Mouse (Mus musculus) midbrain, embryonic 11.5 days (tissue): ENCODE results near the gene Kcnj9. TPM values are rescaled to one million over a fixed set of nuclear protein-coding genes. Genes with fewer than 3 reads are reported as not detected.

Experiments used
- ATAC-seq: fragments of 200-750 bp; cut with Nextera tagmentation; 2 replicates; pipeline ENCODE4 v1.8.0; 2017; ENCODE audit warnings: moderate TSS enrichment, moderate library complexity; ENCODE audit not compliant: low FRiP score
- DNase-seq: peaks from one replicate; pipeline ENCODE4 v3.0.0; 2015; ENCODE audit warnings: low spot score; ENCODE audit errors: missing footprints
- H3K27ac ChIP-seq: fragments of 300-500 bp; sonication (generic); 2 replicates; pipeline ENCODE4 v1.5.1; 2014; ENCODE audit warnings: low read depth, low read length
- H3K27me3 ChIP-seq: fragments of 300-500 bp; sonication (generic); 2 replicates; pipeline ENCODE4 v1.6.1; 2014; ENCODE audit warnings: mild to moderate bottlenecking, low read length, moderate library complexity, mixed read lengths; ENCODE audit not compliant: control insufficient read depth, insufficient read depth
- H3K36me3 ChIP-seq: fragments of 300-500 bp; sonication (generic); 2 replicates; pipeline ENCODE4 v1.6.1; 2014; ENCODE audit warnings: mild to moderate bottlenecking, low read length, moderate library complexity, mixed read lengths; ENCODE audit not compliant: control insufficient read depth, insufficient read depth
- H3K4me1 ChIP-seq: fragments of 300-500 bp; sonication (generic); 2 replicates; pipeline ENCODE4 v1.6.1; 2014; ENCODE audit warnings: low read length; ENCODE audit not compliant: control insufficient read depth, insufficient read depth
- H3K4me2 ChIP-seq: fragments of 300-500 bp; sonication (generic); 2 replicates; pipeline ENCODE4 v1.6.1; 2014; ENCODE audit warnings: mild to moderate bottlenecking, moderate library complexity
- H3K4me3 ChIP-seq: fragments of 300-500 bp; sonication (generic); 2 replicates; pipeline ENCODE4 v1.5.1; 2014; ENCODE audit warnings: low read depth, low read length
- H3K9ac ChIP-seq: fragments of 300-500 bp; sonication (generic); 2 replicates; pipeline ENCODE4 v1.6.1; 2014; ENCODE audit warnings: low read length
- H3K9me3 ChIP-seq: fragments of 300-500 bp; sonication (generic); 2 replicates; pipeline ENCODE4 v1.6.1; 2016; ENCODE audit warnings: low read length; ENCODE audit not compliant: control insufficient read depth
- WGBS: fragments of 180-500 bp; shearing (Covaris S2); extraction: QIAGEN DNeasy Blood & Tissue Kit; methylation state at CpG from one replicate; pipeline ENCODE4 v1.1.7; 2014; 5-methylcytosine and 5-hydroxymethylcytosine counted together
- polyA plus RNA-seq: library from polyadenylated mRNA; unstranded; fragments of >200 nt; fragmentation: Nextera tagmentation; extraction: Ambion mirVana; gene quantifications from 2 replicates; pipeline ENCODE4 v1.2.1, GENCODE M21; 2014

Gene Kcnj9
- polyA plus RNA-seq, 1 experiment from 2014 or later: 0.37 TPM

- Histone ChIP-seq H3K9ac (no peak overlapping the region), H3K36me3 (no peaks in the 10 kb centered on the region), H3K4me3 (no peak overlapping the region), H3K4me2 (no peak overlapping the region), H3K27me3 (0 out of 2 replicates have a peak, but pooled peaks cover 2% of the 10 kb centered on the region), H3K27ac (no peak overlapping the region), H3K4me1 (peaks cover 7% of the 10 kb centered on the region), H3K9me3 (no peaks in the 10 kb centered on the region)
- 86% methylated on average over 11 of the region's 11 CpGs for WGBS
- DNase-seq (no peak), ATAC-seq (no peak)
Measured at GRCm38 (mm10) chr1:172293449-172293848, 35.7 kb downstream of the Kcnj9 start.

- DNase-seq (no peak), ATAC-seq (no peak)
- Histone ChIP-seq H3K4me3 (no peak overlapping the region), H3K4me1 (peaks cover 3% of the 10 kb centered on the region), H3K36me3 (no peaks in the 10 kb centered on the region), H3K9me3 (no peaks in the 10 kb centered on the region), H3K27me3 (0 out of 2 replicates have a peak, but pooled peaks cover 2% of the 10 kb centered on the region), H3K27ac (no peak overlapping the region), H3K9ac (no peak overlapping the region), H3K4me2 (no peak overlapping the region)
- 80% methylated on average over 2 of the region's 2 CpGs for WGBS
Measured at GRCm38 (mm10) chr1:172292880-172293279, 36.2 kb downstream of the Kcnj9 start.

GRCm38 (mm10) chr1:172289617-172289946, 39.5 kb downstream of the Kcnj9 start:
- ATAC-seq: no peak

GRCm38 (mm10) chr1:172288900-172289616, 40.1 kb downstream of the Kcnj9 start:
- Histone ChIP-seq H3K4me3 (no peak overlapping the region), H3K27ac (no peak overlapping the region), H3K27me3 (no peaks in the 10 kb centered on the region), H3K9ac (no peak overlapping the region), H3K9me3 (no peaks in the 10 kb centered on the region), H3K4me1 (no peaks in the 10 kb centered on the region), H3K4me2 (no peak overlapping the region), H3K36me3 (no peaks in the 10 kb centered on the region)
- DNase-seq: no peak
- ATAC-seq: no peak
- 92% methylated on average over 11 of the region's 11 CpGs for WGBS

More at GRCm38 (mm10) chr1:172289617-172289946, 39.5 kb downstream of the Kcnj9 start:
- Histone ChIP-seq H3K27me3 (no peaks in the 10 kb centered on the region), H3K27ac (no peak overlapping the region), H3K4me3 (no peak overlapping the region), H3K4me1 (no peaks in the 10 kb centered on the region), H3K9me3 (no peaks in the 10 kb centered on the region), H3K36me3 (no peaks in the 10 kb centered on the region), H3K9ac (no peak overlapping the region), H3K4me2 (no peak overlapping the region)
- 93% methylated on average over 3 of the region's 3 CpGs for WGBS
- DNase-seq: no peak

- ATAC-seq (no peak), DNase-seq (no peak)
- H3K27me3 ChIP-seq: no peaks in the 10 kb centered on the region
- 85% methylated on average over 5 of the region's 5 CpGs for WGBS
- H3K4me3 ChIP-seq: no peak overlapping the region
- no peaks in the 10 kb centered on the region for H3K36me3 ChIP-seq
- H3K9ac ChIP-seq: no peak overlapping the region
- no peak overlapping the region for H3K27ac ChIP-seq
- no peaks in the 10 kb centered on the region for H3K9me3 ChIP-seq
- no peaks in the 10 kb centered on the region for H3K4me1 ChIP-seq
- no peak overlapping the region for H3K4me2 ChIP-seq
Measured at GRCm38 (mm10) chr1:172286740-172287139, 42.4 kb downstream of the Kcnj9 start.

GRCm38 (mm10) chr1:172284221-172284620, 44.9 kb downstream of the Kcnj9 start:
- H3K9me3 ChIP-seq: no peaks in the 10 kb centered on the region
- WGBS: 89% methylated on average over 14 of the region's 14 CpGs
- DNase-seq (no peak), ATAC-seq (no peak)
- no peaks in the 10 kb centered on the region for H3K36me3 ChIP-seq
- H3K9ac ChIP-seq: no peak overlapping the region
- no peak overlapping the region for H3K27ac ChIP-seq
- H3K4me1 ChIP-seq: no peaks in the 10 kb centered on the region
- H3K4me2 ChIP-seq: no peak overlapping the region
- H3K27me3 ChIP-seq: no peaks in the 10 kb centered on the region
- H3K4me3 ChIP-seq: no peak overlapping the region

- no peaks in the 10 kb centered on the region for H3K9me3 ChIP-seq
- H3K9ac ChIP-seq: no peak overlapping the region
- H3K27me3 ChIP-seq: no peaks in the 10 kb centered on the region
- no peaks in the 10 kb centered on the region for H3K36me3 ChIP-seq
- H3K4me2 ChIP-seq: no peak overlapping the region
- no peaks in the 10 kb centered on the region for H3K4me1 ChIP-seq
- H3K4me3 ChIP-seq: no peak overlapping the region
- no peak overlapping the region for H3K27ac ChIP-seq
- DNase-seq (no peak), ATAC-seq (no peak)
- WGBS: 92% methylated on average over 6 of the region's 6 CpGs
Measured at GRCm38 (mm10) chr1:172283073-172283472, 46.0 kb downstream of the Kcnj9 start.

GRCm38 (mm10) chr1:172281522-172282254, 47.4 kb downstream of the Kcnj9 start:
- no peak for ATAC-seq
- WGBS: 90% methylated on average over 10 of the region's 10 CpGs

GRCm38 (mm10) chr1:172279768-172280509, 49.2 kb downstream of the Kcnj9 start:
- WGBS: 83% methylated on average over 16 of the region's 16 CpGs
- Histone ChIP-seq H3K9ac (no peak overlapping the region), H3K4me3 (no peak overlapping the region), H3K27ac (no peak overlapping the region), H3K27me3 (no peaks in the 10 kb centered on the region), H3K4me1 (no peaks in the 10 kb centered on the region), H3K9me3 (no peaks in the 10 kb centered on the region), H3K36me3 (no peaks in the 10 kb centered on the region), H3K4me2 (no peak overlapping the region)
- ATAC-seq (no peak; the same call in 1 of the 2 replicates), DNase-seq (no peak)

More at GRCm38 (mm10) chr1:172281522-172282254, 47.4 kb downstream of the Kcnj9 start:
- Histone ChIP-seq H3K4me3 (no peak overlapping the region), H3K27me3 (no peaks in the 10 kb centered on the region), H3K27ac (no peak overlapping the region), H3K4me2 (no peak overlapping the region), H3K36me3 (no peaks in the 10 kb centered on the region), H3K4me1 (no peaks in the 10 kb centered on the region), H3K9ac (no peak overlapping the region), H3K9me3 (no peaks in the 10 kb centered on the region)
- DNase-seq: no peak
